Mouse (Mus musculus): ENCODE measurements around the gene Tprgl. TPM values are rescaled to one million over a fixed set of nuclear protein-coding genes. Genes with fewer than 3 reads are reported as not detected.

Tprgl gene
- polyA plus RNA-seq, 1 experiment from 2014 or later = 148 TPM

DNA sequence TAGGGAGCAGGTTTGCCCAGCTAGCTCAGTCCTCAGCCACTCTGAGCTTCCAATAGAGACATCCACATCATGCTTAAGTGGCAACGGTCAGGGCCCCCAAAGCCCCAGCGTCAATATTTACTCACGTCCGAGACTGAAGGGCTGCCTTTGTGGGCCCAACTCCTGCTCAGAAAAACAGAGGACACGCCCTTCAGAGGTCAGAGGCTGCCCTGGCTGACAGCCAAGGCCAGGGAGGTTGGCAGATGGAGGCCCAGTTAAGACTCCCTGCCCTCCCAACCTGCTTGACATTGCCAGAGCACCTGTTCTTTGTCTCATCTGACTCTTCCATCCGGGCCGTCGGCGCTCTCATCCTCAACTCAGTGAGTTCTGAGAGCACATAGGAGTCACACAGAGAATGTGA lies 41.7 kb downstream of the Tprgl start:
- WGBS = 60% methylated on average over 9 of the region's 9 CpGs
- Histone ChIP-seq H3K9me3 (ENCODE audit: control insufficient read depth, low read length) (no peaks in the 10 kb centered on the region), H3K27me3 (ENCODE audit: control insufficient read depth, insufficient read depth, low read length) (peaks cover 15% of the 10 kb centered on the region), H3K9ac (ENCODE audit: low read length) (no peak overlapping the region), H3K4me1 (ENCODE audit: control insufficient read depth in 2 of 2, insufficient read depth in 2 of 2, low read length in 2 of 2) (no peaks in the 10 kb centered on the region), H3K27ac (replicated peaks in 1 of 2; ENCODE audit: control insufficient read depth in 1 of 2, insufficient read depth in 1 of 2, low read depth in 2 of 2, low read length in 2 of 2) (no peak overlapping the region), H3K4me3 (ENCODE audit: control insufficient read depth in 1 of 2, insufficient read depth in 1 of 2, low read depth in 1 of 2, low read length in 2 of 2) (no peak overlapping the region), H3K36me3 (ENCODE audit: control insufficient read depth, insufficient read depth, low read length) (no peaks in the 10 kb centered on the region), H3K4me2 (ENCODE audit: low read length) (no peak overlapping the region)
- ATAC-seq (ENCODE audit: insufficient number of reproducible peaks, insufficient read depth, low FRiP score, low read depth) = no peak

GRCm38 (mm10) chr4:154116421-154116820 lies 44.0 kb downstream of the Tprgl start:
- Histone ChIP-seq H3K27me3 (ENCODE audit: control insufficient read depth, insufficient read depth, low read length) (no peaks in the 10 kb centered on the region), H3K36me3 (ENCODE audit: control insufficient read depth, insufficient read depth, low read length) (no peaks in the 10 kb centered on the region), H3K27ac (replicated peaks in 1 of 2; ENCODE audit: control insufficient read depth in 1 of 2, insufficient read depth in 1 of 2, low read depth in 2 of 2, low read length in 2 of 2) (no peak overlapping the region), H3K9me3 (ENCODE audit: control insufficient read depth, low read length) (no peaks in the 10 kb centered on the region), H3K4me3 (ENCODE audit: control insufficient read depth in 1 of 2, insufficient read depth in 1 of 2, low read depth in 1 of 2, low read length in 2 of 2) (no peak overlapping the region), H3K4me1 (ENCODE audit: control insufficient read depth in 2 of 2, insufficient read depth in 2 of 2, low read length in 2 of 2) (no peaks in the 10 kb centered on the region), H3K4me2 (ENCODE audit: low read length) (no peak overlapping the region), H3K9ac (ENCODE audit: low read length) (no peak overlapping the region)
- 42% methylated on average over 7 of the region's 7 CpGs for WGBS
- no peak for ATAC-seq (ENCODE audit: insufficient number of reproducible peaks, insufficient read depth, low FRiP score, low read depth)

DNA sequence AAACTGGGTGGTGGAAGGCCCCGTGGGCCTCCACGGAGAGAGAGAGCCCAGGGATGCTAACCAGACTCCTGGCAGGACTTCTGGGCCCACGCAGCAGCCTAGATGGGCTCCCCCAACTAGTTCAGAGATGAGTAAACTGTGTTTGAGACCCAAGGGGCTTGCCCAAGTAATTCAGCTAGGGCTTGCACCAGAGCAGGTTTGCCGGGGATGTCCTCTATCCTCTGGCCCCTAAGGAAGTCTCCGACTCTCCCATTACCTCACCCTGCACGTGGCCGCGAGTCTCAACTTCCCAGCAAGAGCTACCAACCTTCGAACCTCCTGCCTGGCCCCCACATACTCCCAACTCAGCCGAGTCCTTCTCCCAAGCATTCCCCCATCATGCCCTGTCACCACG lies 50.6 kb downstream of the Tprgl start:
- no peaks in the 10 kb centered on the region for H3K9me3 ChIP-seq (ENCODE audit: control insufficient read depth, low read length)
- H3K9ac ChIP-seq (ENCODE audit: low read length) = no peak overlapping the region
- no peak for ATAC-seq (ENCODE audit: insufficient number of reproducible peaks, insufficient read depth, low FRiP score, low read depth)
- no peak overlapping the region for H3K4me2 ChIP-seq (ENCODE audit: low read length)
- H3K4me1 ChIP-seq (ENCODE audit: control insufficient read depth in 2 of 2, insufficient read depth in 2 of 2, low read length in 2 of 2) = no peaks in the 10 kb centered on the region; a peak in 1 of 4 replicates
- no peaks in the 10 kb centered on the region for H3K36me3 ChIP-seq (ENCODE audit: control insufficient read depth, insufficient read depth, low read length)
- peaks cover 34% of the 10 kb centered on the region; the same call in 1 of the 2 replicates for H3K27me3 ChIP-seq (ENCODE audit: control insufficient read depth, insufficient read depth, low read length)
- WGBS = 75% methylated on average over 11 of the region's 11 CpGs
- no peak overlapping the region for H3K4me3 ChIP-seq (ENCODE audit: control insufficient read depth in 1 of 2, insufficient read depth in 1 of 2, low read depth in 1 of 2, low read length in 2 of 2)
- no peak overlapping the region for H3K27ac ChIP-seq (replicated peaks in 1 of 2; ENCODE audit: control insufficient read depth in 1 of 2, insufficient read depth in 1 of 2, low read depth in 2 of 2, low read length in 2 of 2)

DNA sequence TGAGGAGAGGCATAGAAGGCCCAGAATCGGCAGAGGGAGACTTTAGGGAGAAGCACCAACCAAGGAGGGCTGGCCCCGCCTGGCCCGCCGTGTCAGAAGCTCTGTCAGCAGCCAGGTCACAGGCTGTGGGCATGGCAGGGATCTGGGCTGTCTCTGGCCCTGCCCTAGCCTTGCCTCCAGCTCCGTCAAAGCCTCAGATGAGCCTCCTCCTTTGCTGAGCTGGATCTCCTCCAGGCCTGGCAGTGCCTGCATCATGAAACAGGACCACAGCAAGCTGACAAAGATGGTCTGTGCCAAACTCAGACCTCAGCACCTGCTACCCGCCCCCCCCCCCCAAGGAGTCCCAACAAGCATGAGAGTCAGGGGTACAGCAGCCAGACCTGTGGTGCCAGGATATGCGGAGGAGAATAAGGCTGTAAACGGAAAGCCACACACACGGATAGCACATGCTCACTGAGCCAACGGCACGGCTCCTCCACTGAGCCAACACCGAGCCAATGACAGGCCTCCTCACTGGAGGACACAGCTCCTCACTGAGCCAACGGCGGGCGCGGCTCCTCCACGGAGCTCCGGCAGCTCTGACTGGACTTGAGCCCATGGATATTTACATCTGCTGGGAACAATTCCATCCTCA lies 51.1 kb downstream of the Tprgl start:
- Histone ChIP-seq H3K4me3 (ENCODE audit: control insufficient read depth in 1 of 2, insufficient read depth in 1 of 2, low read depth in 1 of 2, low read length in 2 of 2) (no peak overlapping the region), H3K4me1 (ENCODE audit: control insufficient read depth in 2 of 2, insufficient read depth in 2 of 2, low read length in 2 of 2) (no peaks in the 10 kb centered on the region; a peak in 1 of 4 replicates), H3K36me3 (ENCODE audit: control insufficient read depth, insufficient read depth, low read length) (no peaks in the 10 kb centered on the region), H3K9me3 (ENCODE audit: control insufficient read depth, low read length) (no peaks in the 10 kb centered on the region), H3K4me2 (ENCODE audit: low read length) (no peak overlapping the region), H3K27ac (replicated peaks in 1 of 2; ENCODE audit: control insufficient read depth in 1 of 2, insufficient read depth in 1 of 2, low read depth in 2 of 2, low read length in 2 of 2) (no peak overlapping the region), H3K27me3 (ENCODE audit: control insufficient read depth, insufficient read depth, low read length) (peaks cover 39% of the 10 kb centered on the region; the same call in 1 of the 2 replicates), H3K9ac (ENCODE audit: low read length) (no peak overlapping the region)
- WGBS = 46% methylated on average over 18 of the region's 18 CpGs
- no peak for ATAC-seq (ENCODE audit: insufficient number of reproducible peaks, insufficient read depth, low FRiP score, low read depth)

Other genes with a start within 250 kb of the Tprgl start
- gene A430005L14Rik, start 203.4 kb downstream of the Tprgl start, polyA plus RNA-seq (2014; fragmentation: Nextera tagmentation; extraction: Ambion mirVana) = 43.7 and 50.6 TPM in 2 replicates
- gene Dffb, start 185.5 kb downstream of the Tprgl start, polyA plus RNA-seq (2014; fragmentation: Nextera tagmentation; extraction: Ambion mirVana) = 6.3 and 6.8 TPM in 2 replicates
- 13.7 and 14.3 TPM in 2 replicates for gene Cep104, start 185.5 kb downstream of the Tprgl start, polyA plus RNA-seq (2014; fragmentation: Nextera tagmentation; extraction: Ambion mirVana)
- 8.6 and 11.6 TPM in 2 replicates for gene Lrrc47, start 148.9 kb downstream of the Tprgl start, polyA plus RNA-seq (2014; fragmentation: Nextera tagmentation; extraction: Ambion mirVana)
- 59.5 and 73.1 TPM in 2 replicates for gene Smim1, start 134.4 kb downstream of the Tprgl start, polyA plus RNA-seq (2014; fragmentation: Nextera tagmentation; extraction: Ambion mirVana)
- gene Ccdc27, start 118.0 kb downstream of the Tprgl start, polyA plus RNA-seq (2014; fragmentation: Nextera tagmentation; extraction: Ambion mirVana) = not detected in 2 replicates
- 0.08 and 0.09 TPM in 2 replicates for gene Trp73, start 20.5 kb downstream of the Tprgl start, polyA plus RNA-seq (2014; fragmentation: Nextera tagmentation; extraction: Ambion mirVana)
- gene Wrap73, start 18.3 kb downstream of the Tprgl start, polyA plus RNA-seq (2014; fragmentation: Nextera tagmentation; extraction: Ambion mirVana) = 20.7 and 23.1 TPM in 2 replicates
- gene Megf6, start 10.1 kb upstream of the Tprgl start, polyA plus RNA-seq (2014; fragmentation: Nextera tagmentation; extraction: Ambion mirVana) = 33.3 and 39.8 TPM in 2 replicates
- 0.97 and 1.6 TPM in 2 replicates for gene Arhgef16, start 141.0 kb upstream of the Tprgl start, polyA plus RNA-seq (2014; fragmentation: Nextera tagmentation; extraction: Ambion mirVana)
- not detected in 2 replicates for gene B230104I21Rik, start 175.5 kb upstream of the Tprgl start, polyA plus RNA-seq (2014; fragmentation: Nextera tagmentation; extraction: Ambion mirVana)